Comparison of ENCODE assay signal across 20 mouse cellular contexts in the genomic region with DNA sequence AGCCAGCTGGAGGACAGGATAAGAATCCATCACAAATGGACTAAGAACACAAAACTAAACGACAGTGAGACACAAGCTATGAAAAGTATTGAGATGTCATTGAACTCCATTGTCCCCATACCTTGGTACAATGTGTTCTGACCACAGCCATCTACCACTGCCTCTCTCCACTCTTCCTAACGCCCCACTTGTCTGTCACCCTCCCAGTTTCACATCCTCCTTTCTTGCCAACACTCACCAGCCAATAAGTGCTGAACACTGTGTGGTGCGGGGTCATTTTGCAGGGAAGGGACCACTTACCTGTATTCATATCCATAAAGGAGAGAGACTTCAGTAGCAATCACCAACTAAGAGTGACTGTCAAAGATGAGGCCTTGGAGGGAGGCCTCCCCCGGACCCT.
"Had no signal": no experiment of that assay in that cellular context is flagged by ENCODE, and none has a peak within 500 bp of the region (broad histone marks: within the 10 kb centered on the region; RNA-seq: fewer than 3 reads in every experiment).

No protein-coding gene starts in this region.

- H3K4me3 ChIP-seq: intestine, embryonic 15.5 days; kidney, embryonic 15.5 days; liver, embryonic 13.5 days; megakaryocyte, embryonic 14.5 days; midbrain, embryonic 10.5 days; midbrain, embryonic 13.5 days; neural tube, embryonic 12.5 days; neural tube, embryonic 15.5 days had no signal

- H3K4me1 ChIP-seq: intestine, embryonic 15.5 days; kidney, embryonic 15.5 days; liver, embryonic 13.5 days; megakaryocyte, embryonic 14.5 days; midbrain, embryonic 10.5 days; midbrain, embryonic 13.5 days; neural tube, embryonic 12.5 days; neural tube, embryonic 15.5 days had no signal

- H3K9ac ChIP-seq: intestine, embryonic 15.5 days; kidney, embryonic 15.5 days; liver, embryonic 13.5 days; midbrain, embryonic 13.5 days; neural tube, embryonic 12.5 days; neural tube, embryonic 15.5 days had no signal

- H3K27ac ChIP-seq: intestine, embryonic 15.5 days; kidney, embryonic 15.5 days; liver, embryonic 13.5 days; midbrain, embryonic 10.5 days; midbrain, embryonic 13.5 days; neural tube, embryonic 12.5 days; neural tube, embryonic 15.5 days; stomach, postnatal 0 days had no signal

- DNase-seq: kidney, adult 11 months; kidney, adult 8-10 months; kidney, postnatal 14 days; kidney, postnatal 4 days; liver, embryonic 13.5 days; lung, adult 2 months; lung, postnatal 14 days; lung, postnatal 4 days; thymus, adult 2 months; thymus, postnatal 14 days; thymus, postnatal 4 days had no signal

- ATAC-seq: intestine, embryonic 15.5 days; midbrain, embryonic 13.5 days; midbrain, embryonic 16.5 days had no signal

- H3K27me3 ChIP-seq: intestine, embryonic 15.5 days; kidney, embryonic 15.5 days; liver, embryonic 13.5 days; midbrain, embryonic 13.5 days; neural tube, embryonic 12.5 days; neural tube, embryonic 15.5 days had no signal
